ENCODE assay signal across 14 mouse cellular contexts in genomic region chr10:85455985-85456384, GRCm38 (mm10).
DNase-seq lines count a peak whose midpoint lies in the region; ATAC-seq and TF ChIP-seq lines count a peak whose summit lies in the region.
"Had no signal": no experiment of that assay in that cellular context is flagged by ENCODE, and none has a peak within 500 bp of the region (broad histone marks: within the 10 kb centered on the region; RNA-seq: fewer than 3 reads in every experiment).

No protein-coding gene starts in this region.

- no peaks in the 10 kb centered on the region for H3K36me3 ChIP-seq in lung, embryonic 14.5 days (ENCODE audit: insufficient read depth)
- no peaks in the 10 kb centered on the region for H3K36me3 ChIP-seq in embryonic facial prominence, embryonic 10.5 days (replicated peaks)
- H3K36me3 ChIP-seq: forebrain, embryonic 10.5 days; liver, embryonic 15.5 days had no signal

- intact Hi-C loops in gastrocnemius, adult 2 months (cut with DNase I) = loop anchor here (10.0 kb wide), 1 partner anchor 169 kb away; no protein-coding TSS in a partner anchor
- intact Hi-C loops in gastrocnemius, postnatal 36 days (cut with DNase I) = loop anchor here (10.0 kb wide), 1 partner anchor 169 kb away; no protein-coding TSS in a partner anchor

- DNase-seq in gastrocnemius, adult 2 months = peak; percentile 29
- DNase-seq in gastrocnemius, postnatal 36 days = no peak
- DNase-seq in lung, embryonic 14.5 days = no peak
- DNase-seq in lung, postnatal 36 days = no peak
- DNase-seq in NIH3T3 (ENCODE audit: low read depth) = peak; percentile 10
- peak; percentile 25 for DNase-seq in embryonic facial prominence, embryonic 10.5 days (ENCODE audit: low spot score)
- no peak for DNase-seq in frontal cortex, adult 2 months (ENCODE audit: extremely low spot score in 1 of 2, low spot score in 1 of 2)
- no peak for DNase-seq in cerebellum, postnatal 25 days

- H3K4me2 ChIP-seq in lung, embryonic 14.5 days = no peak overlapping the region
- H3K4me2 ChIP-seq: heart, embryonic 11.5 days; liver, embryonic 15.5 days had no signal

- no peaks in the 10 kb centered on the region for H3K4me1 ChIP-seq in lung, embryonic 14.5 days (ENCODE audit: insufficient read depth)
- peaks cover 34% of the 10 kb centered on the region for H3K4me1 ChIP-seq in embryonic facial prominence, embryonic 10.5 days
- H3K4me1 ChIP-seq: liver, embryonic 15.5 days; megakaryocyte, embryonic 14.5 days had no signal

- no peak overlapping the region for H3K27ac ChIP-seq in gastrocnemius, adult 2 months
- no peak overlapping the region for H3K27ac ChIP-seq in lung, embryonic 14.5 days (ENCODE audit: low read depth)
- no peak overlapping the region for H3K27ac ChIP-seq in embryonic facial prominence, embryonic 10.5 days (replicated peaks)
- H3K27ac ChIP-seq: forebrain, embryonic 10.5 days; left cerebral cortex, adult 2 months; liver, embryonic 15.5 days had no signal

- no peak for ATAC-seq in lung, embryonic 14.5 days (ENCODE audit: insufficient read depth)
- ATAC-seq: activated CD4-positive, CD25-positive, alpha-beta regulatory T cell, adult 4 months had no signal

- peak; percentile 43 for TF ChIP-seq CTCF in gastrocnemius, adult 2 months (IDR thresholded peaks at IDR 0.05)
- TF ChIP-seq CTCF in lung, embryonic 14.5 days (IDR thresholded peaks at IDR 0.05; ENCODE audit: low read depth) = peak; percentile 41

- H3K27me3 ChIP-seq in lung, embryonic 14.5 days (ENCODE audit: insufficient read depth, low read length) = no peaks in the 10 kb centered on the region
- H3K27me3 ChIP-seq in embryonic facial prominence, embryonic 10.5 days (replicated peaks; ENCODE audit: low read depth, poor library complexity, severe bottlenecking) = peaks cover 39% of the 10 kb centered on the region
- H3K27me3 ChIP-seq: liver, embryonic 15.5 days had no signal

- H3K9ac ChIP-seq in lung, embryonic 14.5 days = no peak overlapping the region
- H3K9ac ChIP-seq: liver, embryonic 15.5 days had no signal

- no peaks in the 10 kb centered on the region for H3K9me3 ChIP-seq in lung, embryonic 14.5 days (ENCODE audit: low read depth, low read length)
- H3K9me3 ChIP-seq in embryonic facial prominence, embryonic 10.5 days = no peaks in the 10 kb centered on the region
- H3K9me3 ChIP-seq: liver, embryonic 15.5 days had no signal

- H3K4me3 ChIP-seq in gastrocnemius, adult 2 months = no peak overlapping the region
- H3K4me3 ChIP-seq in lung, embryonic 14.5 days (ENCODE audit: low read depth, low read length) = no peak overlapping the region
- no peak overlapping the region for H3K4me3 ChIP-seq in embryonic facial prominence, embryonic 10.5 days
- H3K4me3 ChIP-seq: forebrain, embryonic 10.5 days; left cerebral cortex, adult 2 months; liver, embryonic 15.5 days; megakaryocyte, embryonic 14.5 days had no signal

- WGBS in lung, embryonic 14.5 days = 57% methylated on average over 4 of the region's 4 CpGs
- 60% methylated on average over 4 of the region's 4 CpGs for WGBS in embryonic facial prominence, embryonic 10.5 days

Comparison
In these comparisons a context has a peak if more than half of its experiments do, and no peak if none do; other contexts are left out.
1. DNase-seq: peak in gastrocnemius, adult 2 months (single experiment), NIH3T3 (single experiment) and embryonic facial prominence, embryonic 10.5 days (single experiment); none in gastrocnemius, postnatal 36 days (0 of 2), lung, embryonic 14.5 days (single experiment), lung, postnatal 36 days (single experiment), frontal cortex, adult 2 months (0 of 2) and cerebellum, postnatal 25 days (0 of 2).